Mouse (Mus musculus) layer of hippocampus, adult 8-10 months (tissue): Measurements from ENCODE around the gene Nsmce3. TPM values are rescaled to one million over a fixed set of nuclear protein-coding genes. Genes with fewer than 3 reads are reported as not detected.

Source experiments
- DNase-seq, 2 experiments: peaks; one replicate each; pipeline ENCODE4 v3.0.0; 2022; ENCODE audit warnings: low spot score in 2 of 2
- total RNA-seq, 4 experiments: library from RNA; stranded (reverse); gene quantifications; 2 replicates each; pipeline ENCODE4 v1.2.4; 2022

Gene Nsmce3
- total RNA-seq, result 10 to 100 TPM; 16.4 to 17.8 (median 17.3) TPM

GRCm38 (mm10) chr7:64872743-64873241, at the start of gene Nsmce3:
Gene Nsmce3, minus strand, starts transcription at chr7:64872997.
- peak; percentile 94 to 95 for DNase-seq

GRCm38 (mm10) chr7:64921189-64921588, 48.4 kb upstream of the Nsmce3 start:
- DNase-seq, result no peak

GRCm38 (mm10) chr7:64920735-64921134, 47.9 kb upstream of the Nsmce3 start:
- no peak for DNase-seq

- no peak for DNase-seq
These were observed 43.9 kb upstream of the Nsmce3 start for GRCm38 (mm10) chr7:64916654-64917053.

GRCm38 (mm10) chr7:64915121-64915520, 42.3 kb upstream of the Nsmce3 start:
- no peak for DNase-seq

- no peak for DNase-seq
These were observed 39.1 kb upstream of the Nsmce3 start for GRCm38 (mm10) chr7:64911945-64912344.

- no peak for DNase-seq
These were observed 37.4 kb upstream of the Nsmce3 start for GRCm38 (mm10) chr7:64910208-64910607.

GRCm38 (mm10) chr7:64906955-64907354, 34.2 kb upstream of the Nsmce3 start:
- DNase-seq, result no peak

GRCm38 (mm10) chr7:64905506-64905905, 32.7 kb upstream of the Nsmce3 start:
- no peak for DNase-seq

- no peak for DNase-seq
These were observed 27.5 kb upstream of the Nsmce3 start for GRCm38 (mm10) chr7:64900249-64900648.

GRCm38 (mm10) chr7:64896587-64896986, 23.8 kb upstream of the Nsmce3 start:
- DNase-seq, result no peak

- DNase-seq, result no peak
These were observed 22.9 kb upstream of the Nsmce3 start for GRCm38 (mm10) chr7:64895685-64896101.

GRCm38 (mm10) chr7:64891139-64891538, 18.3 kb upstream of the Nsmce3 start:
- no peak for DNase-seq

GRCm38 (mm10) chr7:64889919-64890318, 17.1 kb upstream of the Nsmce3 start:
- DNase-seq, result peak; percentile 52 to 59

GRCm38 (mm10) chr7:64884187-64884862, 11.5 kb upstream of the Nsmce3 start:
- DNase-seq, result no peak

- DNase-seq, result no peak
These were observed 9.4 kb upstream of the Nsmce3 start for GRCm38 (mm10) chr7:64882243-64882642.

- no peak for DNase-seq
These were observed 8.6 kb upstream of the Nsmce3 start for GRCm38 (mm10) chr7:64881387-64881786.

- no peak for DNase-seq
These were observed 7.6 kb upstream of the Nsmce3 start for GRCm38 (mm10) chr7:64880415-64880814.

- DNase-seq, result no peak
These were observed 2.1 kb upstream of the Nsmce3 start for GRCm38 (mm10) chr7:64874941-64875340.

GRCm38 (mm10) chr7:64873266-64873665, 469 bp upstream of the Nsmce3 start:
- DNase-seq, result no peak

- no peak for DNase-seq
These were observed 632 bp downstream of the Nsmce3 start for GRCm38 (mm10) chr7:64871987-64872742.

- peak in 1 of 2 experiments; percentile 53 for DNase-seq
These were observed 3.2 kb downstream of the Nsmce3 start for GRCm38 (mm10) chr7:64869549-64870065.
